Mouse (Mus musculus) hindbrain, embryonic 10.5 days (tissue): ENCODE data around the gene Mark1. TPM values are rescaled to one million over a fixed set of nuclear protein-coding genes. Genes with fewer than 3 reads are reported as not detected.

Experiments used
- DNase-seq: peaks from one replicate; pipeline ENCODE4 v3.0.0-alpha.2; 2017; ENCODE audit warnings: low spot score
- H3K27ac ChIP-seq: fragments of 300-500 bp; sonication (generic); 2 replicates; pipeline ENCODE4 v1.5.1; 2016; ENCODE audit warnings: mild to moderate bottlenecking, moderate library complexity
- H3K27me3 ChIP-seq: fragments of 300-500 bp; sonication (generic); 2 replicates; pipeline ENCODE4 v1.6.1; 2016; ENCODE audit warnings: mild to moderate bottlenecking; ENCODE audit not compliant: poor library complexity, insufficient read depth, severe bottlenecking
- H3K36me3 ChIP-seq: fragments of 300-500 bp; sonication (generic); 2 replicates; pipeline ENCODE4 v1.6.1; 2016; ENCODE audit warnings: mild to moderate bottlenecking, moderate library complexity
- H3K4me1 ChIP-seq: fragments of 300-500 bp; sonication (generic); replicated peaks from 2 replicates; pipeline ENCODE4 v1.6.1; 2016; ENCODE audit warnings: mild to moderate bottlenecking
- H3K4me3 ChIP-seq: fragments of 300-500 bp; sonication (generic); 2 replicates; pipeline ENCODE4 v1.5.1; 2016; ENCODE audit warnings: mild to moderate bottlenecking, moderate library complexity
- H3K9me3 ChIP-seq: fragments of 300-500 bp; sonication (generic); 2 replicates; pipeline ENCODE4 v1.6.1; 2016; ENCODE audit warnings: mild to moderate bottlenecking, moderate library complexity
- WGBS: fragments of 180-500 bp; shearing (Covaris S2); methylation state at CpG from one replicate; pipeline ENCODE4 v1.1.7; 2016; 5-methylcytosine and 5-hydroxymethylcytosine counted together
- polyA plus RNA-seq: library from polyadenylated mRNA; unstranded; fragments of >200 nt; fragmentation: Nextera tagmentation; extraction: Ambion mirVana; gene quantifications from 2 replicates; pipeline ENCODE4 v1.2.1, GENCODE M21; 2016

Gene Mark1
- polyA plus RNA-seq, 1 experiment from 2014 or later = 3.8 TPM

DNA sequence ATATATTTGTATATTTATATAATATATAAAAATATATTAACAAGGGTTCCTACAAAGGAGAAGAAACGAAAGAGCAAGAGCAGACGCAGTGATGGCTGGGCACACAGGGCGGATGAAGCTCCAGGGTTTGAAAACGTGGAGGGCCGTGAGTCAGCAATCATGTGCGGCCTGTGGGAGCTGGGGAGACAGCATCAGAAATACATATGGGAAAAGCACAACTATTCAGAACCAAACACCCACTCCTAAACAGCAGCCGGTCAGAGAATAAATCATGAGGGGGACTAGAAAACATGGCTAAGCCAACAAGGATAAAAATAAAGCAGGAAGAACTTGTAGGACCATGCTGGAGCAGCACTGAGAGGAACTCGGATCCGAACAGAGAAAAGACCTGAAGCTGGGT lies 142.2 kb downstream of the Mark1 start:
- Histone ChIP-seq H3K4me3 (no peak overlapping the region), H3K27ac (no peak overlapping the region), H3K27me3 (no peaks in the 10 kb centered on the region), H3K36me3 (no peaks in the 10 kb centered on the region), H3K4me1 (peaks cover 21% of the 10 kb centered on the region), H3K9me3 (no peaks in the 10 kb centered on the region)
- 93% methylated on average over 9 of the region's 9 CpGs for WGBS
- no peak for DNase-seq

DNA sequence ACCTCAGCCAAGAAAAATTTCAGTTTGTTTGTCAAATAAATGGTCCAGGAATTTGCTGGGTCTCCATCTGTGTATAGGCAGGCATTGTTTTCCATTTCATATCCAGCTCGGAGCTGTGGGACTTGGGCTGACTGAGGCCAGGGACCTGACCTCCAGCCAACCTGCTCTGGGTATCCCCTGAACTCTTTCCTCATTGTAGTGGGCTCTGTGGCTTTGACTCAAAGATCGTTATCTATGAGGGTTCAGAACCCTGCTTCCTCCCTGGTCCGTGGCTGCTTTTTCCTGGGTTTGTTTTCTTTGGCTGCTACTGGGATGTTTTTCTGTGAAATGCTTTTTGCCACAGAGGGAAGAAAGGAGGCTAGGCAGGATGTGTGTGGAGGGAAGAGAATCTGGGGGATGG lies 145.4 kb downstream of the Mark1 start:
- H3K9me3 ChIP-seq = no peaks in the 10 kb centered on the region
- H3K27ac ChIP-seq = no peak overlapping the region; the same call in 1 of the 2 replicates
- no peak for DNase-seq
- H3K4me3 ChIP-seq = no peak overlapping the region
- peaks cover 23% of the 10 kb centered on the region for H3K27me3 ChIP-seq
- no peaks in the 10 kb centered on the region for H3K36me3 ChIP-seq
- WGBS = 63% methylated on average over 3 of the region's 3 CpGs
- peaks cover 22% of the 10 kb centered on the region for H3K4me1 ChIP-seq

DNA sequence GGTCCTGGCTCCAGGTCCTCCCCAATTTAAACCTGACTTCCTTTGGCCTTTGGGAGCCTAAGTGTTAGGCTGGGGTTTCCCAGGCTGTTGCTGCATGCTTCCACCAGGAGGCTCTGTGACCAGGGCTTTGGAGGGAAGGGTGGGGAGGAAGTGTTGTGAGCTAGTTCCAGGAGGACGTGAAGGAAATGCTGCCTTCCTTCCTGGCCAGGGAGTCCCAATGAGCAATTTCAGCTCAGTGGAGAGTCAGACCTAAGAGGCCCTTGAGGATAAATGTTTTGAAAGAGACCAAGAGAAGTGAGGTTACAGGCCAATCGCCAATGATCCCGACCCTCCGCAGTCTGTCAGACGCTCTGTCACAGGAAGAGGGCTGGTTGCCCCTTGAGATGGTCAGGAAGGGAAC lies 146.0 kb downstream of the Mark1 start:
- H3K27ac ChIP-seq = peak overlapping the region; percentile 66; the same call in 1 of the 2 replicates
- H3K9me3 ChIP-seq = no peaks in the 10 kb centered on the region
- DNase-seq = peak; percentile 58
- peaks cover 22% of the 10 kb centered on the region for H3K4me1 ChIP-seq
- H3K36me3 ChIP-seq = no peaks in the 10 kb centered on the region
- peaks cover 28% of the 10 kb centered on the region for H3K27me3 ChIP-seq
- 30% methylated on average over 5 of the region's 5 CpGs for WGBS
- H3K4me3 ChIP-seq = peak overlapping the region; percentile 33

GRCm38 (mm10) chr1:184851741-184852618 lies 147.4 kb downstream of the Mark1 start:
- Histone ChIP-seq H3K27me3 (peaks cover 38% of the 10 kb centered on the region), H3K27ac (peak overlapping the region; percentile 66; the same call in 1 of the 2 replicates), H3K4me3 (peak overlapping the region; percentile 35)

DNA sequence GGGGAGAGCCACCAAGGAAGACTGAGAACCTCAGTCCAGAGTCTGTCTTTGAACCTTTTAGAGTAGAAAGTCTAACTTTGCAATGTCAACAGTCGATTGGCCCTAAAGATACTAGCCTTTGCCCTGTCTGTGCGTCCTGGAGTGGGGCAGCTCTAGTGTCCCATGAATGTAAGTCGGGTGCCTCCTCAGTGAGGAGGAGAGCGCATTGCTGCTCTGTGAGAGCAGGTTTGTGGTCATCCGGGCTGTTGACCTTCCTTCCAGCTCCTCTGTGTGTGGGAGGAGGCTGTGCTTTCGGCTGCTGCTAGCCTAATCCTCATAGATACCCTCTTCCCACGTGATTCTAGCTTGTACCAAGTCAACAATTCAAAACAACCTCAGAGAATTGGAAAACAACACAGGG lies 148.2 kb downstream of the Mark1 start:
- Histone ChIP-seq H3K4me3 (no peak overlapping the region), H3K4me1 (peaks cover 30% of the 10 kb centered on the region), H3K9me3 (no peaks in the 10 kb centered on the region), H3K27ac (no peak overlapping the region), H3K36me3 (no peaks in the 10 kb centered on the region), H3K27me3 (peaks cover 46% of the 10 kb centered on the region)
- WGBS = 49% methylated on average over 7 of the region's 7 CpGs
- DNase-seq = no peak

More at GRCm38 (mm10) chr1:184851741-184852618, 147.4 kb downstream of the Mark1 start:
- Histone ChIP-seq H3K9me3 (no peaks in the 10 kb centered on the region), H3K4me1 (peaks cover 22% of the 10 kb centered on the region), H3K36me3 (no peaks in the 10 kb centered on the region)
- peak; percentile 80 for DNase-seq
- 17% methylated on average over 31 of the region's 31 CpGs for WGBS

DNA sequence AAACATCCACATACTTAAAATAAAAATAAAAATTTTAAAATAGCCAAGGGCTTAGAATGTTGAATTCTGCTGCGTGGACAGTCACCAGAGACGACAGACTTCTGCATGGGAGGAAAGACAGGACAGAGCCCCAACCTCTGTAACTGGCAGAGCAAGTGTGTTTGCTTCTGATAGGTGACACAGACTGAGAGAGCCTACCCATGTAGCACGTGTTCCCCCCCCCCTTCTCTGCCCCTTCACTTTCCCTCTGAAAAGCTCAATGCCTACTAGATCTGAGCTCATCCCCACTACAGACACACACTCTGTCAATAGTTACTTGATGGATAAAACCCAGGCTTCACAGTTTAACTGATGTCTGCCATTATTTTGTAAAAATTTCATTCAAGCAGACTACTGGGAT lies 152.4 kb downstream of the Mark1 start:
- Histone ChIP-seq H3K9me3 (no peaks in the 10 kb centered on the region), H3K4me1 (peaks cover 43% of the 10 kb centered on the region), H3K4me3 (no peak overlapping the region), H3K27me3 (peaks cover 52% of the 10 kb centered on the region), H3K36me3 (no peaks in the 10 kb centered on the region), H3K27ac (no peak overlapping the region)
- DNase-seq = no peak
- WGBS = 52% methylated on average over 3 of the region's 3 CpGs

Other genes with a start within 250 kb of the Mark1 start
- 0.12 TPM in 1 of 2 replicates, not detected in the other for gene Marc1, start 188.3 kb downstream of the Mark1 start, polyA plus RNA-seq
- 85.9 and 87.8 TPM in 2 replicates for gene Marc2, start 153.1 kb downstream of the Mark1 start, polyA plus RNA-seq
- gene C130074G19Rik, start 116.4 kb downstream of the Mark1 start, polyA plus RNA-seq = 0.64 and 0.72 TPM in 2 replicates
- 19.3 and 20.2 TPM in 2 replicates for gene Rab3gap2, start 204.5 kb upstream of the Mark1 start, polyA plus RNA-seq